Mouse (Mus musculus) C2C12 (cell line): Measurements from ENCODE around the gene Zmym1.
"Not testable (repeated sequence)": the region's sequence is repeated elsewhere in the genome, so short reads cannot be mapped to it uniquely, and the experiment has no call there.

Experiments used
- CEBPB ChIP-seq: IDR thresholded peaks from one replicate; pipeline ENCODE4 v1.6.1; 2011; ENCODE audit warnings: low read depth, mild to moderate bottlenecking, control low read depth, moderate library complexity
- CTCF ChIP-seq: IDR thresholded peaks from one replicate; pipeline ENCODE4 v1.5.1; 2011; ENCODE audit not compliant: control insufficient read depth, insufficient read depth, insufficient read length
- FOSL1 ChIP-seq: IDR thresholded peaks from one replicate; pipeline ENCODE4 v1.8.0; 2011; ENCODE audit warnings: mild to moderate bottlenecking, low read length; ENCODE audit not compliant: poor library complexity, insufficient read depth, severe bottlenecking
- MAX ChIP-seq: IDR thresholded peaks from one replicate; pipeline ENCODE4 v1.6.1; 2011; ENCODE audit warnings: mild to moderate bottlenecking, control low read depth
- MYOD1 ChIP-seq: IDR thresholded peaks from one replicate; pipeline ENCODE4 v1.6.1; 2011; ENCODE audit warnings: low read depth; ENCODE audit not compliant: control insufficient read depth, insufficient read length
- MYOG ChIP-seq: IDR thresholded peaks from one replicate; pipeline ENCODE4 v1.6.1; 2011; ENCODE audit not compliant: control insufficient read depth, insufficient read length; ENCODE audit errors: extremely low read depth
- USF1 ChIP-seq: IDR thresholded peaks from one replicate; pipeline ENCODE4 v1.6.1; 2011; ENCODE audit warnings: low read depth, mild to moderate bottlenecking, control low read depth, moderate library complexity

GRCm38 (mm10) chr4:127015294-127015993, 45.5 kb downstream of the Zmym1 start:
- peak; percentile 83 for TF ChIP-seq CTCF
- not testable (repeated sequence) for TF ChIP-seq USF1, MYOD1, MAX, CEBPB, MYOG, FOSL1
